Mouse (Mus musculus) limb, embryonic 13.5 days (tissue): ENCODE results near the gene Irf4. TPM values are rescaled to one million over a fixed set of nuclear protein-coding genes. Genes with fewer than 3 reads are reported as not detected.

Experiments used
- ATAC-seq: fragments of 200-750 bp; cut with Nextera tagmentation; 2 replicates; pipeline ENCODE4 v1.8.0; 2017; ENCODE audit warnings: low read depth, moderate number of reproducible peaks, moderate TSS enrichment; ENCODE audit not compliant: low FRiP score
- H3K27ac ChIP-seq: fragments of 300-500 bp; sonication (generic); 2 replicates; pipeline ENCODE4 v1.5.1; 2015; ENCODE audit warnings: inconsistent platforms, mild to moderate bottlenecking, moderate library complexity
- H3K27me3 ChIP-seq: fragments of 300-500 bp; sonication (generic); 2 replicates; pipeline ENCODE4 v1.6.1; 2015; ENCODE audit warnings: mild to moderate bottlenecking, inconsistent platforms
- H3K36me3 ChIP-seq: fragments of 300-500 bp; sonication (generic); 2 replicates; pipeline ENCODE4 v1.6.1; 2015; ENCODE audit warnings: inconsistent platforms, mild to moderate bottlenecking, moderate library complexity
- H3K4me1 ChIP-seq: fragments of 300-500 bp; sonication (generic); 2 replicates; pipeline ENCODE4 v1.6.1; 2015; ENCODE audit warnings: inconsistent platforms
- H3K4me2 ChIP-seq: fragments of 300-500 bp; sonication (generic); replicated peaks from 2 replicates; pipeline ENCODE4 v1.6.1; 2015; ENCODE audit warnings: inconsistent platforms, mild to moderate bottlenecking, moderate library complexity
- H3K4me3 ChIP-seq: fragments of 300-500 bp; sonication (generic); 2 replicates; pipeline ENCODE4 v1.5.1; 2015; ENCODE audit warnings: moderate library complexity, mild to moderate bottlenecking, inconsistent platforms
- H3K9ac ChIP-seq: fragments of 300-500 bp; sonication (generic); 2 replicates; pipeline ENCODE4 v1.6.1; 2015; ENCODE audit warnings: mild to moderate bottlenecking, inconsistent platforms
- H3K9me3 ChIP-seq: fragments of 300-500 bp; sonication (generic); 2 replicates; pipeline ENCODE4 v1.6.1; 2016; ENCODE audit warnings: inconsistent platforms
- WGBS: fragments of 180-500 bp; shearing (Covaris S2); methylation state at CpG from one replicate; pipeline ENCODE4 v1.1.7; 2015; 5-methylcytosine and 5-hydroxymethylcytosine counted together
- polyA plus RNA-seq: library from polyadenylated mRNA; unstranded; fragments of >200 nt; fragmentation: Nextera tagmentation; extraction: Ambion mirVana; gene quantifications from 2 replicates; pipeline ENCODE4 v1.2.1, GENCODE M21; 2015

The Irf4 gene
- polyA plus RNA-seq, 1 experiment from 2014 or later, result 0.06 TPM

DNA sequence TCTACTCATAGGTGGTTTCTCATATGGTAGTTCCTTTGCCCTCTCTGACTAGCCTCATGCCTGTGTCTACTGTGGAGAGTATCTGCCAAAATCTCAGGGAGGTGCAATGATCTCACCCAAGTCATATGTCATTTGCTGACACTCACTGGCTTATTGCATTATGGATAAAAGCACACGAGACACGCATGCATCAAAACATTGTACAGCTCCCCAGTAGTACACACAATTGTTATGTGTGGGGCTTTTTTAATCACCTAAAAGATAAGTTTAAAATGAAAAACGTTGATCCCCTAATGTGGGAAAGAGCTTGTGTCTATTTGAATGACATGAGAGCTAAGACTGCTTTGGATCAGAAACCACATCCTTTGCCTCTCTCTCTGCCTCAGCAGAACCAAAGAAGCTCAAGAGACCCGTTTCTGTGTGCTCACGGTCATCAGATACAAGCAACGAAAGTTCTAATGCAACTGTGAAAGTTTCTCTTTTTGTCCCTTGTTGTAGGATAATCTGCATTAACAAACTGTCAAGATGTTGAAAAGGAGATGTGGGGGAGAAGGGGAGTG is 6.5 kb upstream of the Irf4 start:
- Histone ChIP-seq H3K4me1 (no peaks in the 10 kb centered on the region), H3K27ac (no peak overlapping the region), H3K9ac (no peak overlapping the region), H3K9me3 (no peaks in the 10 kb centered on the region), H3K4me2 (no peak overlapping the region), H3K27me3 (peaks cover 28% of the 10 kb centered on the region), H3K36me3 (no peaks in the 10 kb centered on the region), H3K4me3 (no peak overlapping the region)
- WGBS, result 76% methylated on average over 6 of the region's 6 CpGs
- no peak for ATAC-seq

DNA sequence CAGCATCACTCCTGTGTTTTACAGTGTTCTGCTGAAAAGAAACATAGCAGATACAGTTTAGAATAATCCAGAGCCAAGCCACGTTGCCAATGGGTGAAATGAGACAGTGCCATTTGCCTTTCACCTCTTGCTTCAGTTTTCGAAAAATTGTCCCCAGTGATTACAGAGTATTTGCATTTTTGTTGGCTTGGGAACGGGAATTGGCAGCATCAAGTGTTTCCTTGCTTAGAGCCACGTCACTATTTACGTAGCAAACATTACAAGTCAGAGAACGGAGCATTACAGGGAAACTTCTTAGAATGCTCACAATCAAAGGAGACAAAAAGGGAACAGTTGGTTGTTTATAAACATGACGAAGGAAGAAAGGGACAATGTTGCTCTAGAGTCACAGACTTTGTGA is 3.9 kb upstream of the Irf4 start:
- Histone ChIP-seq H3K27ac (no peak overlapping the region), H3K4me1 (peaks cover 15% of the 10 kb centered on the region), H3K36me3 (no peaks in the 10 kb centered on the region), H3K4me3 (no peak overlapping the region), H3K9me3 (no peaks in the 10 kb centered on the region), H3K9ac (no peak overlapping the region), H3K4me2 (no peak overlapping the region), H3K27me3 (peaks cover 54% of the 10 kb centered on the region)
- 73% methylated on average over 7 of the region's 7 CpGs for WGBS
- ATAC-seq, result no peak

DNA sequence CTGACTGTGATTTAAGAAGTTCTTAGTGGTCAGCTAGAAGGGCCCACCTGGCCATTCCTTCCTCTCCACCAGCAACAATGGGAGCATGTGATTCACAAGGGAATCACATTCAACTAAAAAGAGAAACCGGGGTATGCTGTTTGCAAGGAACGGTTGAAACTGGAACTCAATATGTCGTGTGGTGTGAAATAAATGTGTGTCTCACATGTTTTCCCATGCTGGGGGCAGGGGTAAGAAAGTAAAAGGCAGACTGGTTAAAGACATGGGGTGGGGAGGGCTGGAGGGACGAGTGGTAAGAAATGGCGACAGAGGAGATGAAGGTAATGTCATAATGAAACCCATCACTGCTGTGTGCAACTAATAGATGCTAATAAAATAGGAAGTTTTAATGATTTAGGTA is 2.0 kb upstream of the Irf4 start:
- H3K4me2 ChIP-seq, result no peak overlapping the region
- peaks cover 73% of the 10 kb centered on the region for H3K27me3 ChIP-seq
- ATAC-seq, result no peak
- peaks cover 22% of the 10 kb centered on the region for H3K4me1 ChIP-seq
- 70% methylated on average over 5 of the region's 5 CpGs for WGBS
- no peaks in the 10 kb centered on the region for H3K9me3 ChIP-seq
- no peak overlapping the region for H3K4me3 ChIP-seq
- no peaks in the 10 kb centered on the region for H3K36me3 ChIP-seq
- no peak overlapping the region for H3K27ac ChIP-seq
- H3K9ac ChIP-seq, result no peak overlapping the region

DNA sequence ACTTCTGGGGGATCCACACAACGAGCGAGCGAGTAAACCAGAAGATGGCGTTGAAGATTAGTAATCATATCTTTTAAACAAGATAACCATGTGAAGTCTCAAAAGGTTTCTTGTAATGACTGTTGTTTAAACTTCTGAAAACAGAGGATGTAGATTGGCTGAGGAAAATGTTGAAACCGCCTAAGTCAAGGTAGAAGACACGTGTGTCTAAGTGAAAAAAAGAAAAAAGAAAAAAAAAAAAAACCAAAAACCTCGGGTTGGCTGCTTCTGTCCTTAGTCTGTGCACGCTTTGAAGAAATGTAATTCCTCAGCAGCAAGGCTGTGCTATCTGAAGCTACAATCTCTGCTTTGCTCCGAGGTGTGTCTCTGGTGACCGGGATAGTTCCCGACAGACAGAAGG is 1.5 kb upstream of the Irf4 start:
- Histone ChIP-seq H3K4me2 (no peak overlapping the region), H3K4me1 (peaks cover 22% of the 10 kb centered on the region), H3K9me3 (no peaks in the 10 kb centered on the region), H3K27ac (no peak overlapping the region), H3K4me3 (no peak overlapping the region), H3K27me3 (peaks cover 78% of the 10 kb centered on the region), H3K36me3 (no peaks in the 10 kb centered on the region), H3K9ac (no peak overlapping the region)
- WGBS, result 69% methylated on average over 11 of the region's 11 CpGs
- no peak for ATAC-seq

DNA sequence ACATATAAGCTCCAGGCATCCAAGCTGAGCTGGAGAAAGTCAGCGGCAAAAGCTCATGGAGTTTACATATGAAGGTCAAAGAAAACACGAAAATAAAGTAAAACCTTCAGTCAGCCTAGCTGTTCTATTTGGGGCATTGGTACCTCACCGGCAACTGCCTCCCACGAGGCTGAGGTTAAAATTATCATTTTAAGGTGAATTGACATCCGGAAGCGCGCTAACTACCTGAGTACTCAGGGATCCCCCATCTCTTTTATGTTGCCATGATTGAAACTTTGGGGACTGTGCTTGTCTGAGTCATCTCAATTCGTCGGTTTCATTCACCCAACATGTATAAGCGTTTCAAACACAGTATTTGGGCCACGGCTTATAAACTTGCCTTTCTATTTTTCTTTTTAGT is 705 bp upstream of the Irf4 start:
- peaks cover 22% of the 10 kb centered on the region for H3K4me1 ChIP-seq
- no peaks in the 10 kb centered on the region for H3K9me3 ChIP-seq
- H3K9ac ChIP-seq, result no peak overlapping the region
- no peak for ATAC-seq
- peaks cover 86% of the 10 kb centered on the region for H3K27me3 ChIP-seq
- no peak overlapping the region for H3K4me2 ChIP-seq
- H3K4me3 ChIP-seq, result no peak overlapping the region
- no peaks in the 10 kb centered on the region for H3K36me3 ChIP-seq
- WGBS, result 53% methylated on average over 11 of the region's 11 CpGs
- no peak overlapping the region for H3K27ac ChIP-seq

DNA sequence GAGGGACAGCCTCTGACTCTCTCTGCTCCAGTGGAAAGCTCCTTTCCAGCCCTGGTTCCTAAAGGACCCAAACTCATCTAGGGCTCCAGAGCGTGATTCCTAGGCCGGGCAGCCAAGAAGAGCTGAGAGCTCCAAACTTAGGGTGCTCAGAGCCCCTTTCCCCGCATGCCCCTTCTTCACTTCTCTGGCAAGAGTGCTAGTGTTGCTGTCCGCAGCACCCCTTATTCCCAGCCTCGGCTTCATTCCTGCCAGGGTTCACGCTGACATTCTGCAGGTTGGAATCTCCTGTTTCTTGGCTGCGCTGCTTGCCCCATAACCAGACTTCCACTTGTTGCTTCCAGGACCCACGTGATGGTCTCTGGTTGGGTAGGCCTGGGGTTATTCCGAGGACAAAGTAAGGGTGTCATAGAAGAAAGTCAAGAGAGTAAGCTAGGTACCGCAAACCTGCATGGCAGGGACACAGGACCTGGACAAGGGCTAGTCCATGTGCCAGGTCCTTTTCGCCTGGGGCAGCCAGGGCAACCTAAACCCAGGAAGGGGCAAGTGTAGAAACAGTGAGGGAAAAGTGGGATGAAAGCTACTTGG is 623 bp downstream of the Irf4 start:
- 5% methylated on average over 11 of the region's 11 CpGs for WGBS
- ATAC-seq, result no peak; the same call in 1 of the 2 replicates
- Histone ChIP-seq H3K4me2 (peak overlapping the region; percentile 72), H3K9ac (no peak overlapping the region), H3K9me3 (no peaks in the 10 kb centered on the region), H3K36me3 (no peaks in the 10 kb centered on the region), H3K4me1 (peaks cover 22% of the 10 kb centered on the region), H3K27me3 (peaks cover 84% of the 10 kb centered on the region), H3K4me3 (peak overlapping the region; percentile 43), H3K27ac (no peak overlapping the region)

DNA sequence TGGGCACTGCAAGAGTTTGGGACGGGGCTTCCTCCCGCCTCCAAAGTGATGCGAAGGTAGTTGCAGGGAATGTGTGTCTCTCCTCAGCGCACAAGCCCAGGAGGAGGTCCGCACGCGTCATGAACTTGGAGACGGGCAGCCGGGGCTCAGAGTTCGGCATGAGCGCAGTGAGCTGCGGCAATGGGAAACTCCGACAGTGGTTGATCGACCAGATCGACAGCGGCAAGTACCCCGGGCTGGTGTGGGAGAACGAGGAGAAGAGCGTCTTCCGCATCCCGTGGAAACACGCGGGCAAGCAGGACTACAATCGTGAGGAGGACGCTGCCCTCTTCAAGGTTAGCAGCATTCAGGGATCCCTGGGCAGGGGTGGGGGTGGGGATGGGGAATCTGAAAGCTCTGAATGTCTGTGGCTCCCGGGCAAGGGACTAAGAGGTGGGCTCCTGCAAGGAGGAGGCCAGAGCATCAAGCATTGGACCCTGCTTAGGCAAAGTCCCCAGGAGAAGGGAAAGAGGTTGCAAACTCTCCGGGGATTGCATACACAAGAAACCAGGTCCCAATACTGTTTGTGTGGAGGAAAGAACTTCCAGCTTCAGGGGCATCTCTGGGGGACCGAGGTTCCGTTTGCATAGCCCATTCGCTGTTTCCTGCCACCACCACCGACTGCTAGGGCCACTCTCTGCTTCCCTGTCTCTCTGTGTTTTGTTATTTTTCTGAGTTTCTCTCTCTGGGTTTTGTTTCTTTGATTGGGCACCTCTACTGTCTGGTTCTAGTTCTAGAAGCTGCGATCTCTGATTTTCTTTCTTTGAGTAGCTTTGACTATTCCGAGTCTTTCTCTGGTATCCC is 1.7 kb downstream of the Irf4 start:
- peaks cover 22% of the 10 kb centered on the region for H3K4me1 ChIP-seq
- peak overlapping the region; percentile 43 for H3K4me3 ChIP-seq
- WGBS, result 3% methylated on average over 33 of the region's 33 CpGs
- no peak overlapping the region for H3K27ac ChIP-seq
- peaks cover 82% of the 10 kb centered on the region for H3K27me3 ChIP-seq
- H3K4me2 ChIP-seq, result peak overlapping the region; percentile 72
- H3K9me3 ChIP-seq, result no peaks in the 10 kb centered on the region
- ATAC-seq, result no peak
- no peaks in the 10 kb centered on the region for H3K36me3 ChIP-seq
- peak overlapping the region; percentile 25; the same call in 1 of the 2 replicates for H3K9ac ChIP-seq

DNA sequence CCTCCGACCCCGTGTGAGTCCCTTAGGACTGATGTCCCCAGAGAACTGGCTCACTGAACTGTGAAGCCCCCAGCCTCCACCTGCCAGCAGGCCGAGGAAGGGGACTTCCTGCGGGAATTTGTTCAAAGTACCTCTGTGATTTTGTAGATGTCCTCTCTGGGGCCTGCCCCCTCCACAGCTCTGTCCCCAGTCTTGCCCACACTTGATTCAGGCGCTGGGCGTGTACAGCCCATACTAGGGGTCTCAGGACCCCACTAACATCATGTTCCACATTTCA is 2.2 kb downstream of the Irf4 start:
- peaks cover 22% of the 10 kb centered on the region for H3K4me1 ChIP-seq
- peaks cover 82% of the 10 kb centered on the region for H3K27me3 ChIP-seq
- no peak overlapping the region for H3K27ac ChIP-seq
- no peak overlapping the region for H3K9ac ChIP-seq
- H3K9me3 ChIP-seq, result no peaks in the 10 kb centered on the region
- no peak for ATAC-seq
- 26% methylated on average over 6 of the region's 6 CpGs for WGBS
- H3K4me3 ChIP-seq, result no peak overlapping the region
- no peaks in the 10 kb centered on the region for H3K36me3 ChIP-seq
- no peak overlapping the region for H3K4me2 ChIP-seq

DNA sequence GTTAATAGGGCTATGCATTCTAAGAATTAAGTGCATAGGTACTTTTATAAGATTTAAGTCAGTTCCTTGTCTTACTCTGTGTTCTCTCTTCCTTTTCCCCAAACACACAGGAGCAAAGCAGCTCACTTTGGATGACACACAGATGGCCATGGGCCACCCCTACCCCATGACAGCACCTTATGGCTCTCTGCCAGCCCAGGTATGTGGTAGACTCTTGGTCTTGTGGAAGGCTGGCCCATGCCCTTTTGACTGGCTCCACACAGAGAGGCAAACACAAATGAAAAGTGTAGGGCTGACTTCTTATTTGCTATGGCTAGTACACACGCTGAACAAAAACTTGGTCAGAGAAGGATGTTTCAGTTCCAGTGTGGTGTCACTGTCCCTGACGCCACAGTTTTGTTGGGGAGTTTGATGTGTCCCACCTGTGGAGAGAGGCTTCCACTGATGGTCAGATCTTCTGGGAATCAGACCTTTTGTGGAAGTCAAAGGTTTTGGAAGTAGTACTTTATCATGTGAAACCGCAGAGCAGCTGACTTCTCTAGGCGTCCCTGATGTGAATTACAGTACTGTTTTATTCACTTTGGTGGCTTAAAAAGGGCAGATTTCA is 3.7 kb downstream of the Irf4 start:
- no peak overlapping the region for H3K9ac ChIP-seq
- H3K9me3 ChIP-seq, result no peaks in the 10 kb centered on the region
- WGBS, result 81% methylated on average over 4 of the region's 4 CpGs
- H3K4me1 ChIP-seq, result peaks cover 22% of the 10 kb centered on the region
- no peak overlapping the region for H3K27ac ChIP-seq
- H3K27me3 ChIP-seq, result peaks cover 70% of the 10 kb centered on the region
- H3K4me2 ChIP-seq, result no peak overlapping the region
- H3K36me3 ChIP-seq, result no peaks in the 10 kb centered on the region
- no peak for ATAC-seq
- no peak overlapping the region for H3K4me3 ChIP-seq

DNA sequence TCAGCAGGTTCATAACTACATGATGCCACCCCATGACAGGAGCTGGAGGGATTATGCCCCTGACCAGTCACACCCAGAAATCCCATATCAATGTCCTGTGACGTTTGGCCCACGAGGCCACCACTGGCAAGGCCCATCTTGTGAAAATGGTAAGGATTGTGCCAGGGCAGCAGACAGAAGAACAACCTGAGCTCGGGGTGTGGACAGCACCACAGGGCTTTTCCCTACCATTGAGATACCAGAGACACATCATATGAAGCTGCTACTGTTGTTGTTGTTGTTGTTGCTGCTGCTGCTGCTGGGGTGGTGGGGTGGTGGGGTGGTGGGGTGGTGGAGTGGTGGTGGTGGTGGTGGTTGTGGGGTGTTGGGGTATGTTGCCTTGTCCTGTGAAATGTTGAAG is 4.4 kb downstream of the Irf4 start:
- no peaks in the 10 kb centered on the region for H3K36me3 ChIP-seq
- H3K4me2 ChIP-seq, result no peak overlapping the region
- H3K9me3 ChIP-seq, result no peaks in the 10 kb centered on the region
- peaks cover 63% of the 10 kb centered on the region for H3K27me3 ChIP-seq
- H3K27ac ChIP-seq, result no peak overlapping the region
- H3K9ac ChIP-seq, result no peak overlapping the region
- 84% methylated on average over 3 of the region's 3 CpGs for WGBS
- peaks cover 22% of the 10 kb centered on the region for H3K4me1 ChIP-seq
- H3K4me3 ChIP-seq, result no peak overlapping the region
- no peak for ATAC-seq

DNA sequence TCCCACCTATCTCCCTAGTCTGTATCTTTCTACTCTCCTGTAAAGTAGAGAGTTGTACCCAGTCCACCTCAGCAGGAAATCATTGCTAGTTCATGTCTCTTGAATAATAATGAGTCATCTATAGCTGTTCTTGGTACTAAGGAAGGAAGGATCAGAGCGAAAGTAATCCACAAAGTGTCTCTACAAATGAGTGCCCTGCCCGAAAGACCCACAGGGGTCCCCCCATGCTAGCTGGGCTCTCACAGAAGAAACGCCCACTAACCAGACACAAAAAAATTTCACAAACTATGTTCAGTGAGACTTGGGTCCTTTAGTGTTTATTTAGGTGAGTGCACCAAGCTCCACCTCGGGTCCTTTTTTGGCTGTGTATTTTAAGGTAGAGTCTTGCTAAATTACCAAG is 5.0 kb downstream of the Irf4 start:
- no peak for ATAC-seq
- 86% methylated on average over 4 of the region's 4 CpGs for WGBS

DNA sequence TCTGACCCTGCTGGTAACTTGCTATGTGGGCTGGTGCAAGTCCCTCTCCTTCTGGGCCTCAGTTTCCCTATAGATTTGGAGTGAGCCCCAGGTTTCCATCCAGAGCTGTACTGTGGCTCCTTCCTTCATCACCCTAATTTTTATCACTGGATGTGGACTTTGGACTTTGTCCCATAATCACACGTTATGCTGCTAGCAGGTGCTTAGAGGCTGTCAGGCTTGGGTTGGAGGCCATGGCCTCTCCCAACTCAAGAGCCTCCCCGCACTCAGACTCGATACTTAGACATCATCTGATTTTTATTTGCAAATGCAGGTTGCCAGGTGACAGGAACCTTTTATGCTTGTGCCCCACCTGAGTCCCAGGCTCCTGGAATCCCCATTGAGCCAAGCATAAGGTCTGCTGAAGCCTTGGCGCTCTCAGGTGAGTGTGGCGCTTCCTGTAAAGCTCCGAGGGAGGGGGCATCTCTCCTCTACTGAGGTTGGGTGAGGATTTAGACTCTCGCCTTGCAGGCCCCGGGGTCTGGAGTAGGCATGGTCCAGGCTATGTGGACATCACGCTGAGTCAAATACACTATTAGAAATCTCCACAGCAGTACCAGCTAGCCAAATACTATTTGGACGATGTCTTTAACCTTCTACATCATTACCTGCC is 5.9 kb downstream of the Irf4 start:
- peaks cover 47% of the 10 kb centered on the region for H3K27me3 ChIP-seq
- no peaks in the 10 kb centered on the region for H3K9me3 ChIP-seq
- no peak overlapping the region for H3K4me2 ChIP-seq
- no peak overlapping the region for H3K9ac ChIP-seq
- H3K4me3 ChIP-seq, result no peak overlapping the region
- H3K4me1 ChIP-seq, result peaks cover 7% of the 10 kb centered on the region
- no peak for ATAC-seq
- no peaks in the 10 kb centered on the region for H3K36me3 ChIP-seq
- WGBS, result 86% methylated on average over 10 of the region's 10 CpGs
- H3K27ac ChIP-seq, result no peak overlapping the region

More for the DNA sequence above, 5.0 kb downstream of the Irf4 start:
- Histone ChIP-seq H3K4me1 (peaks cover 16% of the 10 kb centered on the region), H3K27ac (no peak overlapping the region), H3K4me3 (no peak overlapping the region), H3K9ac (no peak overlapping the region), H3K36me3 (no peaks in the 10 kb centered on the region), H3K4me2 (no peak overlapping the region), H3K9me3 (no peaks in the 10 kb centered on the region), H3K27me3 (peaks cover 56% of the 10 kb centered on the region)
